In the genomic region with DNA sequence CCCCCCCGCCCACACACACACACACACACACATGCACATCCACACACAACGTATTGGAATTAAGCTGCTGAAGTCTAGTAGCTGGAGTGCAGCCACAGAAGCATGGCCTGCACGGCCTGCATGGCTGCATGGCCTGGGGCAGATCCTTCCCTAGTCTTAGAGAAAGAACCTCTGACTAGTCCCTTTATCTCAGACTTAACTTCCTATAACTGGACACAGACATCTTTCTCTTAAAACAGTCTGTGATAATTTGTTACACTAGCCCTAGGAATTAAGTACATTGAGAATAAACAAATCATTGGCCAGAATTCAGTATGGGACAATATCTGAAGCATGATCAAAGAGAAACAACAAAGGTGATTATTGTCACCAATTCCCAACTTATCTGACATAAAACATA, we compare ENCODE assay signal across 16 mouse cellular contexts. TPM values are rescaled to one million over a fixed set of nuclear protein-coding genes. Genes with fewer than 3 reads are reported as not detected.
DNase-seq lines count a peak whose midpoint lies in the region; ATAC-seq and TF ChIP-seq lines count a peak whose summit lies in the region.
"Had no signal": no experiment of that assay in that cellular context is flagged by ENCODE, and none has a peak within 500 bp of the region (broad histone marks: within the 10 kb centered on the region; RNA-seq: fewer than 3 reads in every experiment).

No protein-coding gene starts in this region.

- H3K9me3 ChIP-seq in kidney, embryonic 14.5 days (ENCODE audit: control insufficient read depth, low read length): no peaks in the 10 kb centered on the region
- no peaks in the 10 kb centered on the region for H3K9me3 ChIP-seq in forebrain, embryonic 12.5 days
- H3K9me3 ChIP-seq: forebrain, embryonic 15.5 days; neural tube, embryonic 12.5 days had no signal

- no peak for TF ChIP-seq CTCF in testis, adult 2 months (IDR thresholded peaks at IDR 0.05; ENCODE audit: control insufficient read depth, insufficient read depth, insufficient replicate concordance, low read depth, low read length)

- no peaks in the 10 kb centered on the region for H3K27me3 ChIP-seq in kidney, embryonic 14.5 days (ENCODE audit: control insufficient read depth, insufficient read depth, low read length)
- no peaks in the 10 kb centered on the region for H3K27me3 ChIP-seq in testis, adult 2 months (ENCODE audit: control insufficient read depth, insufficient read depth, low read length)
- no peaks in the 10 kb centered on the region for H3K27me3 ChIP-seq in forebrain, embryonic 12.5 days
- H3K27me3 ChIP-seq: forebrain, embryonic 15.5 days; neural tube, embryonic 12.5 days had no signal

- TF ChIP-seq POLR2A in testis, adult 2 months (IDR thresholded peaks at IDR 0.05; ENCODE audit: control insufficient read depth, low read depth, low read length): no peak

- H3K4me2 ChIP-seq in kidney, embryonic 14.5 days (replicated peaks; ENCODE audit: low read depth, low read length): no peak overlapping the region
- H3K4me2 ChIP-seq in forebrain, embryonic 12.5 days: no peak overlapping the region

- no peaks in the 10 kb centered on the region for H3K36me3 ChIP-seq in kidney, embryonic 14.5 days (ENCODE audit: control insufficient read depth, insufficient read depth, low read length)
- H3K36me3 ChIP-seq in testis, adult 2 months (ENCODE audit: control insufficient read depth, insufficient read depth, low read length): no peaks in the 10 kb centered on the region
- no peaks in the 10 kb centered on the region for H3K36me3 ChIP-seq in forebrain, embryonic 12.5 days (replicated peaks)
- H3K36me3 ChIP-seq: forebrain, embryonic 15.5 days; neural tube, embryonic 12.5 days had no signal

- H3K27ac ChIP-seq in kidney, embryonic 14.5 days (ENCODE audit: low read depth, low read length): peak overlapping the region; percentile 86; the same call in 1 of the 2 replicates
- no peak overlapping the region for H3K27ac ChIP-seq in testis, adult 2 months (ENCODE audit: control insufficient read depth, insufficient read depth, low read depth, low read length)
- no peak overlapping the region for H3K27ac ChIP-seq in forebrain, embryonic 12.5 days
- H3K27ac ChIP-seq: forebrain, embryonic 15.5 days; neural tube, embryonic 12.5 days had no signal

- peak; percentile 40 for DNase-seq in heart, adult 11 months
- DNase-seq in heart, postnatal 14 days: no peak
- no peak for DNase-seq in kidney, postnatal 25 days
- DNase-seq in testis, postnatal 10 days (ENCODE audit: low spot score): no peak
- no peak for DNase-seq in left cerebral cortex, postnatal 14 days (ENCODE audit: low spot score in 2 of 2)
- DNase-seq: gastrocnemius, postnatal 14 days; left cerebral cortex, postnatal 4 days; right cerebral cortex, adult 18-20 months; thymus, adult 18-20 months had no signal

- H3K4me1 ChIP-seq in kidney, embryonic 14.5 days (ENCODE audit: control insufficient read depth, insufficient read depth, low read length): peaks cover 8% of the 10 kb centered on the region; the same call in 1 of the 2 replicates
- no peaks in the 10 kb centered on the region for H3K4me1 ChIP-seq in testis, adult 2 months (ENCODE audit: control insufficient read depth, insufficient read depth, low read length)
- H3K4me1 ChIP-seq in forebrain, embryonic 12.5 days: peaks cover 29% of the 10 kb centered on the region

- H3K4me3 ChIP-seq in kidney, embryonic 14.5 days (ENCODE audit: low read length): no peak overlapping the region
- peak overlapping the region; percentile 43; the same call in 1 of the 2 replicates for H3K4me3 ChIP-seq in testis, adult 2 months (ENCODE audit: control insufficient read depth, low read depth, low read length)
- H3K4me3 ChIP-seq in forebrain, embryonic 12.5 days (replicated peaks): no peak overlapping the region
- H3K4me3 ChIP-seq: neural tube, embryonic 12.5 days had no signal

- no peak overlapping the region for H3K9ac ChIP-seq in kidney, embryonic 14.5 days (ENCODE audit: low read depth, low read length)
- H3K9ac ChIP-seq in forebrain, embryonic 12.5 days: no peak overlapping the region
- H3K9ac ChIP-seq: forebrain, embryonic 15.5 days; lung, embryonic 14.5 days; neural tube, embryonic 12.5 days had no signal

- intact Hi-C loops in heart, postnatal 14 days (cut with DNase I): loop anchor here (5.0 kb wide), 3 partner anchors 55 to 240 kb away; no protein-coding TSS in a partner anchor
- intact Hi-C loops in left cerebral cortex, postnatal 14 days (cut with DNase I): loop anchor here (10.0 kb wide), 1 partner anchor 88 kb away; no protein-coding TSS in a partner anchor

- ATAC-seq in kidney, embryonic 14.5 days (ENCODE audit: low FRiP score, low TSS enrichment): no peak
- no peak for ATAC-seq in forebrain, embryonic 12.5 days (ENCODE audit: low FRiP score)
- ATAC-seq: forebrain, embryonic 15.5 days; hindbrain, embryonic 16.5 days had no signal

- 55% methylated on average over 3 of the region's 3 CpGs for WGBS in kidney, embryonic 14.5 days
- WGBS in forebrain, embryonic 12.5 days: 59% methylated on average over 3 of the region's 3 CpGs

RNA-seq across cellular contexts. Expression of a gene that starts 2.0 kb away (rescaled TPM):
- total RNA-seq in heart, postnatal 14 days (2021): 100 to 1,000 TPM; 450 to 452 TPM
- polyA plus RNA-seq in kidney, embryonic 14.5 days (2014; fragmentation: Nextera tagmentation; extraction: Ambion mirVana): 208 and 414 TPM in 2 replicates
- polyA plus RNA-seq in testis, adult 2 months (2012; rRNA removed): 53.7 and 73.0 TPM in 2 replicates
- total RNA-seq in left cerebral cortex, postnatal 14 days (2021): 100 to 1,000 TPM; 125 to 135 TPM
- polyA plus RNA-seq in forebrain, embryonic 12.5 days (2016; fragmentation: Nextera tagmentation; extraction: Ambion mirVana): 446 and 474 TPM in 2 replicates
